Mouse (Mus musculus) cortical plate, adult 2 months (tissue): ENCODE data around the gene Adat3. TPM values are rescaled to one million over a fixed set of nuclear protein-coding genes. Genes with fewer than 3 reads are reported as not detected.
A peak's percentile ranks its signal among the peaks of the same experiment; 100 is the strongest.

Experiments used
- H3K27ac ChIP-seq: fragments of 200-500 bp; 2 replicates; pipeline ENCODE4 v1.5.1; 2012; ENCODE audit warnings: low read length, control low read depth, inconsistent platforms; ENCODE audit not compliant: insufficient read depth
- H3K4me1 ChIP-seq: fragments of 200-500 bp; 2 replicates; pipeline ENCODE4 v1.6.1; 2011; ENCODE audit warnings: low read length; ENCODE audit not compliant: control insufficient read depth, insufficient read depth
- H3K4me3 ChIP-seq: fragments of 200-500 bp; 2 replicates; pipeline ENCODE4 v1.5.1; 2011; ENCODE audit warnings: mild to moderate bottlenecking, low read length, control low read depth; ENCODE audit not compliant: insufficient read depth
- CTCF ChIP-seq: fragments of 200-500 bp; IDR thresholded peaks from 2 replicates; pipeline ENCODE4 v1.5.1; 2011; ENCODE audit warnings: mild to moderate bottlenecking, control low read depth, low read length; ENCODE audit not compliant: insufficient read depth; ENCODE audit errors: extremely low read depth
- POLR2A ChIP-seq: fragments of 200-500 bp; IDR thresholded peaks from 2 replicates; pipeline ENCODE4 v1.6.1; 2011; ENCODE audit warnings: mild to moderate bottlenecking, low read length, control low read depth; ENCODE audit not compliant: insufficient read depth; ENCODE audit errors: extremely low read depth
- polyA plus RNA-seq: library from polyadenylated mRNA; depleted of rRNA; stranded (reverse); fragments of >200 nt; gene quantifications from 2 replicates; pipeline ENCODE4 v1.2.3, GENCODE M21; 2012

Gene Adat3
- polyA plus RNA-seq, 1 experiment, result 4.0 TPM

GRCm38 (mm10) chr10:80620365-80620764 is 17.7 kb downstream of the Adat3 start:
- Histone ChIP-seq H3K4me3 (no peak overlapping the region), H3K4me1 (peaks cover 4% of the 10 kb centered on the region), H3K27ac (no peak overlapping the region)
- no peak for TF ChIP-seq POLR2A
- TF ChIP-seq CTCF, result no peak

DNA sequence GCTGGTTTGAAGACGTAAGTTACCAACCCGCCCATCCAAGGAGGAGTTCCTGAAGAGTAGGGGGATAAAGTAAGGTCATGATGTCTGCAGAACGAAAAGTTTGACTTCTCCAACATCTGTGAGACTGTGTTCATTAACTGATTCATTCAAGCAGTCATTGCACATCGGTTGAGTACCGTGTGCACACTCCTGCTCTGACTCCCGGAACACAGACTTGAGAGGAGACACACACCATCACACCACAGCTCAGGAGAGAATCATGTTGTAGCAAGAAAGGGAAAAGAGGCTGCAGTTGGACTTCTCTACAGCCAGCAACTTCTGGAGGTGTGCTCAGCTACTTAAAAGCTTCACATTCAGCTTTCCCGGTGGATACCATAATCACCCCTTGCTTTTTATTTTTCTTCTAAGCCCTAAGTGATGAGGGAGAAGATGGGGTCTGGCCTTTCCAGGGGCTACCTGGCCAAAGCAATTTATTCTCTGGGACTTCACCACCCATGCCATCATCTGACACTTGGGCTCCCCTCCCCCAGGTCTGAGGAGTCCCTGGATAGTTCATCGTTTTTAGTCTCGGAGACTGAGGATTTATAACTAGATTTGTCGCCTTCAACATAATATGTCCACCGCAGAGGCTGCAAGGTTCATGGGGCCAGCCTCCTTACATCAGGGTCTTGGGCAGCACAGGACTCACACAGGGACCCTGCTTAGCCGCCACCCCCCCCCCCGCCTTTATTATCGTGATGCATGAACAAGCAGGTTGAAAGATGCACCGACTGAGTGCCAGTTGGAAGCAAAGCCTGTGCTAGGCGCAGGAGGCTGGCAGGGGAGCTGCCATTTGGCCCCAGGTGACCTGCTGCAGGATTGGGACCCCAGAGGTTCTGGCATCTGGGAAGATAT is 18.4 kb downstream of the Adat3 start:
- Histone ChIP-seq H3K27ac (peak overlapping the region; percentile 64), H3K4me3 (peak overlapping the region; percentile 94), H3K4me1 (peaks cover 4% of the 10 kb centered on the region)
- TF ChIP-seq POLR2A, result no peak
- TF ChIP-seq CTCF, result no peak

- Histone ChIP-seq H3K4me3 (peak overlapping the region; percentile 94), H3K27ac (peak overlapping the region; percentile 64), H3K4me1 (peaks cover 4% of the 10 kb centered on the region)
- TF ChIP-seq CTCF (no peak), POLR2A (no peak)
Observed at GRCm38 (mm10) chr10:80621690-80621939, 18.9 kb downstream of the Adat3 start.

DNA sequence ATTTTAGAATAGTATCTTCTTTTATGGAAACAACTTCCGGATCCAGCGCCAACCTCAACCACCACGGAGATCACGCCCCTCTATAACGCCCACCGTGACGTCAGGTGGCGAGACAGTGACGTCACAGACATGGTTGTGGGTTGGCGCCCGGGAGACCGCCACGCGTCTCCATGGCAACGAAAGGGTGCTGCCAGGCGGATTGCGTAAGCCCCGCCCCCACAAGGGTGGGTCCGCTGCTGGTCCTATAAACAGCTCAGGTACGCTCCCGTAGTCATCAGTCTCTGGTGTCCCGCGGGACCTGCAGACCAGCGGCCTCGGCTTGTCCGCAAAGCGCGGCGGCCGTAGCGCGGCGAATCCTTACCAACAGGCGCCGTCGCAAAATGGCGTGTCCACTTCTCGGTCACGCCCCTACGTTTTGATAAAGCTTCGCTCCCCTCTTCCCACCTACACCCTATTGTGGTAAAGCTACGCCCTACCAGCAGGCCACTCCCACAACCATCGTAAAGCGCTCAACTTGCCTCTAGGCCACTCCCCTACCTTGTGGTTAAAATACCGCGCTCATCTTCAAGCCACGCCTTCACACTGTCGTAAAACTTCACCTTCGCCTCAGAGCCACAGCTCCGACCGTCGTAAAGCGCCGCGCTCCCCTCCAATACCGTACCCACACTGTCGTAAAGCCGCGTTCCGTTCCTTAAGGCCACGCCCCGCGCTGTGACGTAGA is 19.4 kb downstream of the Adat3 start:
- Histone ChIP-seq H3K4me1 (peaks cover 4% of the 10 kb centered on the region), H3K4me3 (peak overlapping the region; percentile 94), H3K27ac (peak overlapping the region; percentile 89)
- no peak for TF ChIP-seq CTCF
- peak; percentile 80 for TF ChIP-seq POLR2A

- TF ChIP-seq CTCF (no peak), POLR2A (no peak)
- Histone ChIP-seq H3K4me3 (peak within 1 kb of the TSS; percentile 94), H3K27ac (peak within 1 kb of the TSS; percentile 89), H3K4me1 (peaks cover 4% of the 10 kb centered on the region)
Observed at GRCm38 (mm10) chr10:80622661-80623456, 20.2 kb downstream of the Adat3 start, which contains the start of gene Csnk1g2. Gene Csnk1g2 (plus strand): TSS chr10:80622838.

GRCm38 (mm10) chr10:80623457-80624191 is 20.9 kb downstream of the Adat3 start:
- TF ChIP-seq POLR2A, result no peak
- TF ChIP-seq CTCF, result no peak
- Histone ChIP-seq H3K4me1 (peaks cover 5% of the 10 kb centered on the region), H3K4me3 (peak overlapping the region; percentile 94), H3K27ac (peak overlapping the region; percentile 71)

- no peak overlapping the region for H3K4me3 ChIP-seq
- TF ChIP-seq CTCF (no peak), POLR2A (no peak)
- H3K4me1 ChIP-seq, result peaks cover 12% of the 10 kb centered on the region
- H3K27ac ChIP-seq, result no peak overlapping the region
Observed at GRCm38 (mm10) chr10:80625764-80626163, 23.1 kb downstream of the Adat3 start.

- Histone ChIP-seq H3K27ac (no peak overlapping the region), H3K4me1 (peaks cover 12% of the 10 kb centered on the region), H3K4me3 (no peak overlapping the region)
- no peak for TF ChIP-seq CTCF
Observed at GRCm38 (mm10) chr10:80627685-80628084, 25.0 kb downstream of the Adat3 start.

GRCm38 (mm10) chr10:80628925-80629324 is 26.2 kb downstream of the Adat3 start:
- Histone ChIP-seq H3K4me3 (no peak overlapping the region), H3K27ac (no peak overlapping the region), H3K4me1 (peaks cover 12% of the 10 kb centered on the region)
- no peak for TF ChIP-seq CTCF
- no peak for TF ChIP-seq POLR2A
